Mouse (Mus musculus) adrenal gland, postnatal 36 days (tissue): ENCODE data around the gene Tk1. TPM values are rescaled to one million over a fixed set of nuclear protein-coding genes. Genes with fewer than 3 reads are reported as not detected.

Experiments
- DNase-seq, 2 experiments: peaks; one replicate each; pipeline ENCODE4 v3.0.0; 2021; ENCODE audit warnings: mixed read lengths in 1 of 2
- total RNA-seq, 2 experiments: library from RNA; stranded (reverse); gene quantifications; 2 replicates each; pipeline ENCODE4 v1.2.3; 2021

The Tk1 gene
- total RNA-seq, 2 experiments from 2014 or later, result 7.9 to 8.8 TPM

DNA sequence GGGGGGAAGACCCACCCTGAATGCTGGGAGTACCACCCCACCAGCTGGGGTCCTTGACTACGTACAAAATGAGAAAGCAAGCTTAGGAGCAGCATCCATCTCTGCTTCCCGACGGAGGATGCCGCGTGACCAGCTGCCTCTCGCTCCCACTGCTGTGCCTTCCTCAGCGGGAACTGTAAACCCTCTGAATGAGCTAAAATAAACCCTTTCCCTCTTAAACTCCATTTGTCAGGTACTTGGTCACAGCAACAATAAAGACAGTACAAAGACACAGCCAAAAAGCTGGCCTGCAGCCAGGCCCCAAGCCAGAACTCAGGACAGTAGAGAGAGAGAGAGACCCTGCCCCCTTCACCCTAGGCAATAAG, 56.2 kb downstream of the Tk1 start:
- no peak for DNase-seq

DNA sequence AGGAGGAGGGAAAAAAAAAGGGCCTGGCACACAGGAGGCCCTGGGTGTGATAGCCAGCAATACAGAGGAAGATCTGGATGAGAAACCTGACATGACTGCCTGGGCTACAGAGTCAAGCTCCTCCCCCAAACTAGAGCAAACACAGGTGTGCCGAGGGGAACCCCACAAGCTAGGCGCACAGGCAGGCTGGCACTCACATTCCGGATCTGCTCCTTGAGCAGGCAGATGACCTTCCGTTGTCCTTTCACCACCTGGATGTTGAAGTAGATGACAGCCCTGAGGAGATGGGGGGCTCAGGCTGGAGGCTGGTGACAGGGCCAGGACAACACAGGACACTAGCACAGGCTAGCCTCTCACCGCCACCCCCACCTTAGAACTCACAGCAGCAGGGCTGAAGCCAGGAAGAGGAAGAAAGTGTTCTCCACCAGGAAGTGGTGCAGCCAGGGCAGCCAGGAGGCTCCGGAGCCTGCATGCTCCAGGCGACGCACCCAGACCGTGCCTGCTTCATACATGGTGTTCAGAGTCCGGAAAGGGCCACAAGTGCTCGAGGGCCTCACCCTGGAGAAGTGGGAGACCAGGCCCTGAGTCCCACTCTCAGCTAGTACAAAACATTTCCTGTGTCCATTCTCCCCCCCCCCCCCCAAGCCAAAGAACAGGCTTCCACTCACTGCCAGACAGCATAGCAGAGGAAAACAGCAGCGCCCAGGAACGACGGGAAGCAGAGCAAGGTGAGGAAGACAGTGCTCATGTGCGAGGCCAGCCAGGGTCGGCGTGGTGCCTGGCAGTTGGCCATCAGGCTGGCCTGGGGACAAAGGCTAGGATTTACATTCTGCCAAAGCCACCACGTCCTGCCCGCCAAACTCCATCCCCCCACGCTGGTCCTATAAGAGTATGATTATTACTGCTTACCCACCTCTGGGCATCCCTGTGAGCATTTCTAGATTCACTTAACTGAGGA, 56.9 kb downstream of the Tk1 start:
- DNase-seq, result no peak

DNA sequence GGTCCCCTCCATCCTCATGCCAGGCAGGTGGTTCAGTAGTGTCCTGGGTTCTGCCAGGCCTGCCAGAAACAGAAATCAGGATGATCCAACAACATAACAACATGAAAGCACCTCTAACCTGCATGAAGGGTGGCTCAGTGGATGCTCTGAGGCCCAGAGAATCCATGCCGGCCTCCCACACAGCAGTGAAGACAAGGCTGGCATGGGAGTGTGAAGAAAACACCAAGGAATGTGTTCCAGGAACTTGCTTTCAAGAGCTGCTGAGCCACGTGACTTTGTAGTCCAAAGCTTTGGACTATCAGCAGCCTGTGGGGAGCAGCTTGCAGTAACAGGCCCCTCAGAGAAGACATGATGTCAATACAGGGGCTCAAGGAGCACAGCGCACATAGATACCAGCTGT, 59.6 kb downstream of the Tk1 start:
- DNase-seq, result no peak

Other genes starting within 250 kb of the Tk1 start
- gene Tnrc6c, start 171.8 kb downstream of the Tk1 start, total RNA-seq, result 10 to 100 TPM; 18.6 to 26.3 TPM
- gene Tmc8, start 44.0 kb downstream of the Tk1 start, total RNA-seq, result 1 to 10 TPM; 3.9 to 6.0 TPM
- 10 to 100 TPM; 25.4 to 31.3 TPM for gene Tmc6, start 43.9 kb downstream of the Tk1 start, total RNA-seq
- not detected for gene 6030468B19Rik, start 28.4 kb downstream of the Tk1 start, total RNA-seq
- gene Gm20708, start 16.4 kb downstream of the Tk1 start, total RNA-seq, result under 1 TPM; 0.50 to 0.63 TPM
- gene Syngr2, start 16.4 kb downstream of the Tk1 start, total RNA-seq, result 10 to 100 TPM; 80.4 to 97.8 TPM
- gene Afmid, start 168 bp downstream of the Tk1 start, total RNA-seq, result 1 to 10 TPM; 6.5 to 8.6 TPM
- 1 to 10 TPM; 5.0 to 5.4 TPM for gene Birc5, start 23.2 kb upstream of the Tk1 start, total RNA-seq
- gene Tmem235, start 34.7 kb upstream of the Tk1 start, total RNA-seq, result not detected
- gene Tha1, start 47.4 kb upstream of the Tk1 start, total RNA-seq, result 10 to 100 TPM; 10.3 to 13.3 TPM
- gene Socs3, start 144.0 kb upstream of the Tk1 start, total RNA-seq, result 10 to 100 TPM in 1 of 2 experiments, 1 to 10 TPM in 1; 6.6 to 17.5 TPM
- gene Pgs1, start 160.2 kb upstream of the Tk1 start, total RNA-seq, result 10 to 100 TPM; 54.7 to 58.7 TPM